Mouse (Mus musculus): ENCODE data around the gene Tmem17. TPM values are rescaled to one million over a fixed set of nuclear protein-coding genes. Genes with fewer than 3 reads are reported as not detected.

The Tmem17 gene
- polyA plus RNA-seq (2015; fragmentation: Nextera tagmentation; extraction: Ambion mirVana), result 20.4 and 20.8 TPM in 2 replicates

DNA sequence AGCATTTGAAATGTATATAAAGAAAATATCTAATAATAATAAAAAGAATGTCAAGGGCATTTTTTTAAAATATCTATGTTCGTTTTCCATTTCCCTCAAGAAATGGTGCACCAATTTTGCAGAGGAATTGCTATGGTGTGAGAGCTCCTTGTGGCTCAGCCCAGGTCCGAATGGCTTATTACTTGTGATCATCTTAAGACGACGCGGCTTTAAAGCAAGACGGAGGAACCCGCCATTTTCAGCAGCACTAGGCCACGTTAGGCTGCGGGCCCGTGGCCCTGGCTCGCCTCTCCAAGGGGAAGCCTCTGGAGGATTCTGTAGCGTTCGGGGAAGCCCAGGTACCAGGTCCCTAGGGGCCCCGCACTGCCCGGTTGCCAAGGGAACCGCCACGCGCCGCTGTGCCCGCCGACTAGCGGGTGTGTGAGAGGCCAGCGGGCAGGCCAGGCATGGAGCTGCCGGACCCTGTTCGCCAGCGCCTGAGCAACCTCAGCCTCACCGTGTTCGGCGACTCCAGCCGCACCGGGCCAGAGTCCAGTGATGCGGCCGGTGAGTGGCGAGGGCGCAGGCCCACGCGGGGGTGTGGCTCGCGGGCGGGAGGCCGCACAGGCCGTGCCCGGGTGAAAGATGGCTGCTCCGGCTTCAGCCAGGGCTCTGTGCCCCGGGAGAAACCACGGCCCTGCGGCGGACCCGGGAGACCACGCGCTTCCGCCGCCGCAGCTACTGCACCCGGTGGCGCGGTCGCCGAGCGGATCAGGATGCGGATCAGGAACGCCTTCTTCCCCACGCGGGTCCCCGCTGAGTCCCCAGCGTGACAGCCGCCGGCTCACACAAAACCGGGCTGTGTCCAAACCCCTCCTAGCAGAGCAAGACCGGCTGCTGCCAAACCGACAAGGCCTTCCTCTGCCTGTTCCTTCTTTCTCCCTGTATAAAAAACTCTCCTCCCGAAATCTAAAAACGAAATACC, at the start of gene Tmem17:
TSS of gene Tmem17 (plus strand) at position 51 of the 964 bp plus-strand sequence.
- peak; percentile 96 for ATAC-seq
- peak within 1 kb of the TSS; percentile 59 for H3K4me2 ChIP-seq (replicated peaks)
- H3K9ac ChIP-seq (replicated peaks), result peak within 1 kb of the TSS; percentile 89
- no peaks in the 10 kb centered on the region for H3K27me3 ChIP-seq
- 0 out of 2 replicates have a peak, but pooled peaks cover 2% of the 10 kb centered on the region for H3K9me3 ChIP-seq
- peaks cover 8% of the 10 kb centered on the region; the same call in 1 of the 2 replicates for H3K4me1 ChIP-seq (replicated peaks)
- peak within 1 kb of the TSS; percentile 97 for H3K27ac ChIP-seq
- under 1% methylated on average over 72 of the region's 73 CpGs for WGBS
- peak within 1 kb of the TSS; percentile 61 for H3K4me3 ChIP-seq (replicated peaks)
- no peaks in the 10 kb centered on the region for H3K36me3 ChIP-seq

DNA sequence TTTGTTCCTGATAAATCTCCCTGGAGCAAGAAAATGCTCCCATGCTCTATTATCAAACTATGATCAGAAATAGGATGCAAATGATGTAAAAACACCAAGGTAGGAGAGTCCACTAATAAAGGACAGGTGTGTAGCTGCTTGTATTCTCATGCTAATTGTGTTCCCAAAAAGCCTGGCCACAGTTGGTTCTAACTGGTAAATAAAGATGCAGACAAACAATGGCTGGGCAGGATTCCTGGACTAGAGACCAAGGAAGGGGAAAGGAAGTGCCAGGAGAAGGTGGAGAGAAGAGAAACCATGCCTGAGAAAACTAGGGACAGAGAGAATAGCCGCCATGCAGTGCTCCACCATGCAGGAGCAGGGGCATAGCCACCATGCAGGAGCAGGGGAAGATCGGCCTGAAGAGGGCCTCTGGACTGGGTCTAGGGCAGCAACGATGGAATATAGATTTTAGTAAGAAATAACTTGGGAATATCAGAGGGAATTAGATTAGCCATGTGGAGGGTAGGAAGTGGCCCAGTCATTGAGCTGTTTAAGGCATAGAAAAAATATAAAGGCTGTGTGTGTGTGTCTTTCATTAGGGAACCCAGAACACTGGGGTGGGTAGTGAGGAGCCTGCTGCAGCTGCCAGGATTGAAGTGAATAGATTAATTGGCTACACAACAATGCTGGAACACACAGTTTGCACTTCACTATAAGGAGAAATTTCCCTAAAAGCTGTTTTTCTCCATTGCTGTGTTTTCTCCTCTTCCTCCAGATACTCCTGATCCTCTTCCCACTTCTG, 31.9 kb upstream of the Tmem17 start:
- H3K4me2 ChIP-seq (replicated peaks), result no peak overlapping the region
- H3K9me3 ChIP-seq, result peaks cover 4% of the 10 kb centered on the region; the same call in 1 of the 2 replicates
- H3K27me3 ChIP-seq, result no peaks in the 10 kb centered on the region
- H3K4me3 ChIP-seq (replicated peaks), result no peak overlapping the region
- no peak overlapping the region for H3K9ac ChIP-seq (replicated peaks)
- H3K27ac ChIP-seq, result no peak overlapping the region
- WGBS, result 76% methylated on average over 3 of the region's 3 CpGs
- no peak for ATAC-seq
- H3K4me1 ChIP-seq (replicated peaks), result no peaks in the 10 kb centered on the region
- no peaks in the 10 kb centered on the region for H3K36me3 ChIP-seq

DNA sequence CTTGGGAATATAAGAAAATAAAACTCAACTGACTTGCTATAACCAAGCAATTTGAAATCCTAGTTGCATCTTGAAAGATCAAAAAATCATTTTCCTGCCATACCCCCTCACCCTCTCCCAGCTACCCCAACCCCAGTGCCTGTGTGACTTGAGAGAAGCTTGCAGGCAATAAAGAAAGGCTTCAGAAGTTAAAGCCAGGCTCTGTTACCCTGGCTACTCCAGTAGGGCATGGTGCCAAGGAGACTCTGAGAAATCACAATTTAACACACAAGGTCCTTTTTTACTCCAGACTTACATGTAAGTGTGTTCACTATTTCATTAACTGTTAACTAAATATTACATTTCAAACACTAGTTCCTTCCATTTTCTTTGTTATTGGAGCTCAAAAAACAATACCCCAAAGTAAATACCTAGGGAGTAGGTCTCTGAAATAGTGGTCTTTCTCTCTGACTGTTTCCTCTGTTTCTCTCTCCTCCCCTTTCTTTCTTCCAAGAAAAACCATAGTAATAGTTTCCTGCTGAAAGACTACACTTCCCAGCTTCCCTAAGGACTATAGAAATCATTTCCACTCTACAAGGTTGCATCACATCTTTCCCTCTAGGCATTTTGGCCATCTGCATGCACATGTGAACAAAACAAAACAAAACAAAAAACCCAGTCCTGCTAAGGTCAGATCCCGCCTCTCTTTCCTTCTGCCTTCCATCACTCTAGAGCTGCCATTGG, 30.1 kb upstream of the Tmem17 start:
- Histone ChIP-seq H3K9ac (replicated peaks) (no peak overlapping the region), H3K36me3 (no peaks in the 10 kb centered on the region), H3K27ac (no peak overlapping the region), H3K4me3 (replicated peaks) (no peak overlapping the region), H3K4me2 (replicated peaks) (no peak overlapping the region), H3K4me1 (replicated peaks) (no peaks in the 10 kb centered on the region), H3K9me3 (no peaks in the 10 kb centered on the region), H3K27me3 (no peaks in the 10 kb centered on the region)
- WGBS, result 96% methylated on average over 1 of the region's 1 CpGs
- ATAC-seq, result no peak

DNA sequence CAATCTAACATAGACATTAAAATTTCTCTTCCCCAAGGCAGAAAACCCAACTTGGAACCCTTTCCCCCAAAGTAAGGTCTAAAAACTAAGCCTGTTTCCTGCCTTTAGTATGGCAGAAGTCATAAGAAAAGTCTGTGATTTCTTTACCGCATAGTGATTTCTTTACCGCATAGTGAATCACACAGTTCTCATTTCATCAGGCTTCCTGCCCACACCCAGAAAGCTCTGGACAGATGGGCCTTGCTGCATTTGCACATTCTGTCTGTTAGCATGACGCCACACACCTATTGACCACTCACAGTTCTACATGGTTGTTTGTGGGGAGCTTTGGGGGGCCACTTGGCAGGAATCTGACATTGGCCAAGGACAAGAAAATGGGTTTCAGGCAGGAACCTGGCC, 29.5 kb upstream of the Tmem17 start:
- no peaks in the 10 kb centered on the region for H3K9me3 ChIP-seq
- H3K36me3 ChIP-seq, result no peaks in the 10 kb centered on the region
- H3K9ac ChIP-seq (replicated peaks), result no peak overlapping the region
- ATAC-seq, result no peak
- H3K27ac ChIP-seq, result no peak overlapping the region
- H3K27me3 ChIP-seq, result no peaks in the 10 kb centered on the region
- H3K4me3 ChIP-seq (replicated peaks), result no peak overlapping the region
- H3K4me2 ChIP-seq (replicated peaks), result no peak overlapping the region
- WGBS, result 98% methylated on average over 3 of the region's 3 CpGs
- no peaks in the 10 kb centered on the region for H3K4me1 ChIP-seq (replicated peaks)

DNA sequence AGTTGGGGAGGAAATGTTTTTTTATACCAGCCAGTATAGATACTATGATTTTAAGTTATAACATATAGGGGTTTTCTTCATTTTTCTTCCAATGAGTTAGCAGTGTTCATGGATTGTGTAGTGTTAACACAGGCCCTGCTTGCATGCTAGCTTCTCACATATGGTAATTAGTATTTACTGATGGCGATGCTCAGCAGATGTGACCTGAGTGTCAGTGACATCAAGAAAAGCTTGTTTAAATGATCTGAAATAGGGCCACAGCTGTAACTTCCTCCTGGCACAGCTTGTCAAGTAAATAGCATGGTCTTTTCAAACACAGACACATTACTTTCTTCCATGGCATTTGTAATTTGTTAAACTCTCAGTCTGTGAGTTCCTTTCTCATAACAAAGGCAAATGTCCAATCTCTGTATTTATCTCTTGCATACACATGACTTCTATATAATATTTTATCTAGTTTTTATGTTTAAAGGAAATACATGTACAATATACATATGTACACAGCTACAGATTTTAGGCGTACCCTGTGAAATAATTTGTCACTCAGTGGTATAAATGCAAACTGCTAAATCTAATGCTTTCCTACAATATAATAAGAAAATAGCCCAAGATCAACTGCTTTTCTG, 18.1 kb upstream of the Tmem17 start:
- Histone ChIP-seq H3K9me3 (no peaks in the 10 kb centered on the region), H3K27me3 (no peaks in the 10 kb centered on the region), H3K36me3 (no peaks in the 10 kb centered on the region), H3K4me3 (replicated peaks) (no peak overlapping the region), H3K9ac (replicated peaks) (no peak overlapping the region), H3K4me2 (replicated peaks) (no peak overlapping the region), H3K27ac (no peak overlapping the region), H3K4me1 (replicated peaks) (no peaks in the 10 kb centered on the region)
- 72% methylated on average over 2 of the region's 2 CpGs for WGBS
- 0 out of 2 replicates have a peak, but pooled peaks have one; percentile 27 for ATAC-seq

DNA sequence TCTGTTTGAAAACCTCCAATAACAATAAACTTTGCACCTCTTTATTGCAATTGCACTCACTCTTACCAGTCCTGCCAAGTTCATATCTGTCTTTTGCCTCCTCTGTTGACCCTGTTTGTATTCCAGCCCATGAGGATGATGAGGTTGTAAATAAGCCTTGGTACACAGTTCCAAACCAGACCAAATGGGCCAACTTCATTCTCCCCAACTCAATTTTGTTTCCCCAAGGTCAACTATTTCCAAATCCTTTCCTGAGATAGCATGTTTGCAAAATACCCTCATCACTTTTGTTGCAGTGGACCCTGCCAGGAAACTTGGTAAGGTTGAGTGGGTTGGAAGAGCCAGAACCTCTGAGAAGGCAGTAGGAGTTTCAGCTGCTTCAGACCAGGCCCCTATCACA, 16.9 kb upstream of the Tmem17 start:
- H3K36me3 ChIP-seq, result no peaks in the 10 kb centered on the region
- H3K4me2 ChIP-seq (replicated peaks), result no peak overlapping the region
- no peak overlapping the region for H3K9ac ChIP-seq (replicated peaks)
- H3K27ac ChIP-seq, result no peak overlapping the region
- no peak overlapping the region for H3K4me3 ChIP-seq (replicated peaks)
- ATAC-seq, result no peak
- no peaks in the 10 kb centered on the region for H3K4me1 ChIP-seq (replicated peaks)
- H3K9me3 ChIP-seq, result no peaks in the 10 kb centered on the region
- no peaks in the 10 kb centered on the region for H3K27me3 ChIP-seq

DNA sequence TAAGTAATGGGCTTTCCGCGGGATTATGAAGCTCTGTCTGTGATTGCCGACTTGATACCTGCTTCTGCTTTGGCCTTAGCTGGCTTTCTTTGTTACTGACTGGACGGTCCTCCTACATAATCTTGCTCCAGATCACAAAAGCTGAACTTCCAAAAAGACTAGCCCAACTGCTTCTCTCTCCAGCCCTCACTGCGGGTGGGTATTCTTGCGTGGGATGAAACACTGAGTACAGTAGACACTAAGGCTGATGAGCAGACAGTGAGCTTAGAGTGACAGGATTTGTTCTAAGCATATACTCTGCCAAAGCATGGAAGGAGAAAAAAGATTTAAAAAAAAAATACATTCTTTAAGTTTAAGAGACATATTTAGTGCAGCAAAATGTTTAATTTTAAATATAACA, 12.5 kb upstream of the Tmem17 start:
- ATAC-seq, result no peak
- H3K4me2 ChIP-seq (replicated peaks), result no peak overlapping the region
- no peaks in the 10 kb centered on the region for H3K36me3 ChIP-seq
- H3K4me1 ChIP-seq (replicated peaks), result no peaks in the 10 kb centered on the region
- H3K27ac ChIP-seq, result no peak overlapping the region
- WGBS, result 44% methylated on average over 6 of the region's 6 CpGs
- no peaks in the 10 kb centered on the region for H3K9me3 ChIP-seq
- no peaks in the 10 kb centered on the region for H3K27me3 ChIP-seq
- no peak overlapping the region for H3K9ac ChIP-seq (replicated peaks)
- no peak overlapping the region for H3K4me3 ChIP-seq (replicated peaks)

DNA sequence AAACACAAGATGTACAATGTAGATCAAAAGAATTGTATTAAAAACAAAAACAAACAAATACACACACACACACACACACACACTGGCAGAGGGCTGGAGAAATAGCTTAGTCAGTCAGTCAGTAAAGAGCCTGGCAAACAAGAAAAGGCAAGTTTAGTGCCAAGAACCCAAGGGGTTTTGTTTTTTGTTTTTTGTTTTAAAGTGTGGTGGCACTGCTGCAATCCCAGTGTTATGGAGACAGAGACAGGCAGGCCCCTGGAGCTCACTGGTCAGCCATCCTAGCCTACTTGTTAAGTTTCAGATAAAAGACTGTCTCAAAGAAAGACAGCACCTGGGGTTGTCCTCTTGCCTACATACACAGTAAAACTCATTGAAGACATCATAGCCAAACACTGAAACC, 12.0 kb upstream of the Tmem17 start:
- Histone ChIP-seq H3K27ac (no peak overlapping the region), H3K4me3 (replicated peaks) (no peak overlapping the region), H3K36me3 (no peaks in the 10 kb centered on the region), H3K4me1 (replicated peaks) (no peaks in the 10 kb centered on the region), H3K4me2 (replicated peaks) (no peak overlapping the region), H3K27me3 (no peaks in the 10 kb centered on the region), H3K9me3 (no peaks in the 10 kb centered on the region), H3K9ac (replicated peaks) (no peak overlapping the region)
- no peak for ATAC-seq

DNA sequence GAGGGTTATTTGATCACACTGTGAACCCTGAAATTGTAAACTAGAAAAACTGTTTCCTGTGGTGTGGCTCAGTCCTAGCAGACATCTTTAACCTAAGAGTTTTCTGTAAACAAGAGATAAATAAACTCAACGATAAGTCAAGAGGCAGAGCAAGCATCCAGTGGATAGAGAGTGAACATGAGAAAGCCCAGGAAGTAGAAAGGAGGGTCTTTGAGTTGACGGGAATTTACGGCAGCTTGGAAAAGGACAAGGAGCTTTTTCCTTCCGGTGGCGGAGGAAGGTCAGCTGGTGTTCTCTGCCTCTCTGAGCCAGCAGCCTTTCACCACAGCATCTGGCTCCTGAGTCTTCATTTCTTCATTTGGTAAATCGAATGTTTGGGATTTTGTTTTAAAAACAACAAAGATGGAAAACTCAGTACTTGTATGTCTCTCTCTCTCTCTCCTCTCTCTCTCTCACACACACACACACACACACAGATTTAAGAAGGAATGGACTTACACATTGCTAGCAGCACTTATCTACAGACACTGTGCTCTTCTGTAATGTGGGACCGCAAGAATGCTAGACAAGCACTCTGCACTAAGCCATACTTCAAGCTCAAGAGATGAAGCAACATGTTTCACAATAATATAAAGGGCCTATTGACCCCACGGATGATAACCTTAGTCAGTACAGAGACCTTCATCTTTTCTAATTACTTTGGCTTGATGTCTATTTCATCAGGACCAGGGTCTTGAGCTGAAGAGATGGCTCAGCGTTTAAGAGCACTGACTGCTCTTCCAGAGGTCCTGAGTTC, 10.9 kb upstream of the Tmem17 start:
- H3K27me3 ChIP-seq, result no peaks in the 10 kb centered on the region
- H3K9me3 ChIP-seq, result no peaks in the 10 kb centered on the region
- H3K4me3 ChIP-seq (replicated peaks), result no peak overlapping the region
- 88% methylated on average over 9 of the region's 9 CpGs for WGBS
- H3K4me1 ChIP-seq (replicated peaks), result no peaks in the 10 kb centered on the region
- no peaks in the 10 kb centered on the region for H3K36me3 ChIP-seq
- no peak overlapping the region for H3K4me2 ChIP-seq (replicated peaks)
- H3K27ac ChIP-seq, result no peak overlapping the region
- no peak overlapping the region for H3K9ac ChIP-seq (replicated peaks)
- ATAC-seq, result no peak

DNA sequence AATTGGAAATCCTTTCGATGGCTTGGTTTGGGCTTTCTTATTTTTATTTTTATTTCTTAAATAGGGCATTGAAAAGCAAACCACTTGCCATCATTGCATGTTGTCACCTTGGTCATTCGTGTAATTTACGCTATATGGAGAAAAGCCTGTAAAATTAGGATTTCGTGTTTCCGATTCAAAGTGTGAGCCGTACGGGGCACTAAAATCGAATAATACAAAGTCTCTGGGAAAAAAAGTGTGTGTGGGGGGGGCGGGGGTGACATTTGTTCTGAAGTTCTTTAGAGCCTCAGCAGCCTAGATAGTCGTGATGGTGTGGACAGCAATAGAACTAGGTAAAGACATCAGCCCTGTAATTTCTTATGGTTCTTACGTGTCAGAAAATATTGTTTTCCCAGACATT, 1.2 kb downstream of the Tmem17 start:
- Histone ChIP-seq H3K4me1 (replicated peaks) (peaks cover 8% of the 10 kb centered on the region; the same call in 1 of the 2 replicates), H3K4me2 (replicated peaks) (peak overlapping the region; percentile 59), H3K9me3 (0 out of 2 replicates have a peak, but pooled peaks cover 2% of the 10 kb centered on the region), H3K27me3 (no peaks in the 10 kb centered on the region), H3K9ac (replicated peaks) (peak overlapping the region; percentile 89), H3K36me3 (peaks cover 7% of the 10 kb centered on the region), H3K27ac (peak overlapping the region; percentile 97), H3K4me3 (replicated peaks) (peak overlapping the region; percentile 61)
- WGBS, result 29% methylated on average over 11 of the region's 11 CpGs
- ATAC-seq, result no peak; the same call in 1 of the 2 replicates

DNA sequence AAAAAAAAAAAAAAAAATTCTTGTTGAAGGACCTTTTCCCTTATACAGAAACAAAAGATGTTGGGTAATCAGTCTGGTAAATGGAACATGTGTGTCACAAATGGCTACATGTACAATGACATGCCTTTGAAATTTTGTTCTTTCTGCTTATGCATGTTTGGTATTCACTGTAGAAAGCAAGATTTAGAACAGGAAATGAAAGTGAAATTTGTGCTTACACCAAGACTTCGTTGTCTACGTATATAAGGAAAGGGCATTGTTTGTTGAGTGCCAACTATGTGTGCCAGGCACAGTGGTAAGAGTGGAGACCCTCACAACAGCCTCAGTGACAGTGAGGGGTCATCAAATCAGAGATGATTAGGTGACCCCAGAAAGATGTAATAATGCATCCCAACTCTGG, 3.2 kb downstream of the Tmem17 start:
- H3K36me3 ChIP-seq, result peaks cover 25% of the 10 kb centered on the region
- H3K27ac ChIP-seq, result no peak overlapping the region
- no peak overlapping the region for H3K4me3 ChIP-seq (replicated peaks)
- ATAC-seq, result no peak
- peaks cover 3% of the 10 kb centered on the region; the same call in 1 of the 2 replicates for H3K9me3 ChIP-seq
- H3K27me3 ChIP-seq, result no peaks in the 10 kb centered on the region
- H3K4me1 ChIP-seq (replicated peaks), result peaks cover 8% of the 10 kb centered on the region; the same call in 1 of the 2 replicates
- 95% methylated on average over 2 of the region's 2 CpGs for WGBS
- no peak overlapping the region for H3K4me2 ChIP-seq (replicated peaks)
- H3K9ac ChIP-seq (replicated peaks), result no peak overlapping the region

All from midbrain, embryonic 13.5 days (tissue).